Mouse (Mus musculus) kidney, adult 2 months (tissue): ENCODE results near the gene Rnf149.

ENCODE experiments used
- CTCF ChIP-seq: fragments of 200-500 bp; conservative IDR thresholded peaks from 2 replicates; pipeline ENCODE4 v1.5.1; 2011; ENCODE audit warnings: low read depth, mild to moderate bottlenecking, control low read depth, low read length, moderate library complexity, mixed read lengths; ENCODE audit not compliant: insufficient read depth, insufficient read length
- POLR2A ChIP-seq: fragments of 200-500 bp; IDR thresholded peaks from one replicate; pipeline ENCODE4 v1.6.1; 2011; ENCODE audit warnings: low read depth, low read length, control low read depth

DNA sequence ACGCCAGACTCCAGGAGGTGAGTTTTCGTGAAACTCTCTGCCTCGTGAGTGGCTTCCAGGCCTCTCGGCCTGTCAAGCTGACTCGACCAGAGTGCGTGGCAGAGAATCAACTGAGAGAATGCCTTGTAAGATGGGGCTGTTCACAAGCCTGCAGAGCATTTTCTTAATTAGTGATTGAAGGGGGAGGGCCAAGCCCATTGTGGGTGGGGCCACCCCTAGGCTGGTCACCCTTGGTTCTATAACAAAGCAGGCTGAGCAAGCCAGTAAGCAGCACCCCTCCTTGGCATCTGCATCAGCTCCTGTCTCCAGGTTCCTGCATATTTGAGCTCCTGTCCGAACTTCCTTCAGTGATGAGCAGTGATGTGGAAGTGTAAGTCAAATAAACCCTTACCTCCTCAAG, 55.9 kb downstream of the Rnf149 start:
- TF ChIP-seq CTCF = no peak
- no peak for TF ChIP-seq POLR2A
